Mouse (Mus musculus) myocyte (in vitro differentiated cells): ENCODE measurements around the gene Srsf6. TPM values are rescaled to one million over a fixed set of nuclear protein-coding genes. Genes with fewer than 3 reads are reported as not detected.

Source experiments
- H3K27me3 ChIP-seq: one replicate; pipeline ENCODE4 v1.6.1; 2011; ENCODE audit not compliant: control insufficient read depth, insufficient read depth, insufficient read length
- H3K36me3 ChIP-seq: one replicate; pipeline ENCODE4 v1.6.1; 2011; ENCODE audit not compliant: control insufficient read depth, insufficient read depth
- H3K4me2 ChIP-seq: one replicate; pipeline ENCODE4 v1.6.1; 2011; ENCODE audit warnings: low read depth, control low read depth
- H3K4me3 ChIP-seq: one replicate; pipeline ENCODE4 v1.5.1; 2011; ENCODE audit warnings: mild to moderate bottlenecking, control low read depth, moderate library complexity
- H3K79me2 ChIP-seq: one replicate; pipeline ENCODE4 v1.6.1; 2011; ENCODE audit not compliant: control insufficient read depth, insufficient read depth
- H3ac ChIP-seq: one replicate; pipeline ENCODE4 v1.6.1; 2011; ENCODE audit not compliant: control insufficient read depth, insufficient read length
- CEBPB ChIP-seq: IDR thresholded peaks from 2 replicates; pipeline ENCODE4 v1.6.1; 2011; ENCODE audit warnings: mild to moderate bottlenecking, moderate library complexity; ENCODE audit not compliant: poor library complexity, insufficient read depth, severe bottlenecking
- E2F4 ChIP-seq: IDR thresholded peaks from one replicate; pipeline ENCODE4 v1.6.1; 2011; ENCODE audit warnings: mild to moderate bottlenecking, control low read depth, moderate library complexity; ENCODE audit not compliant: insufficient read depth
- MAX ChIP-seq: IDR thresholded peaks from one replicate; pipeline ENCODE4 v1.6.1; 2011; ENCODE audit warnings: low read depth, mild to moderate bottlenecking, control low read depth
- MYOD1 ChIP-seq, 3 experiments: IDR thresholded peaks; one replicate each; pipeline ENCODE4 v1.6.1; 2011; ENCODE audit warnings: control low read depth in 2 of 3, low read depth in 2 of 3, mild to moderate bottlenecking in 2 of 3, moderate library complexity in 1 of 3; ENCODE audit not compliant: insufficient read length in 2 of 3, control insufficient read depth in 1 of 3
- MYOG ChIP-seq, 3 experiments: IDR thresholded peaks; one replicate each; pipeline ENCODE4 v1.6.1; 2011; ENCODE audit warnings: control low read depth in 2 of 3, low read depth in 2 of 3, mild to moderate bottlenecking in 2 of 3; ENCODE audit not compliant: insufficient read length in 2 of 3, control insufficient read depth in 1 of 3, insufficient read depth in 1 of 3
- POLR2A ChIP-seq: IDR thresholded peaks from one replicate; pipeline ENCODE4 v1.6.1; 2011; ENCODE audit warnings: low read depth, mild to moderate bottlenecking, control low read depth, moderate library complexity; ENCODE audit not compliant: insufficient read length
- POLR2AphosphoS2 ChIP-seq: IDR thresholded peaks from one replicate; pipeline ENCODE4 v1.6.1; 2011; ENCODE audit warnings: low read depth, control low read depth; ENCODE audit not compliant: insufficient read length
- REST ChIP-seq: IDR thresholded peaks from one replicate; pipeline ENCODE4 v1.6.1; 2011; ENCODE audit warnings: mild to moderate bottlenecking, control low read depth, moderate library complexity; ENCODE audit not compliant: insufficient read depth, insufficient read length
- SRF ChIP-seq: IDR thresholded peaks from one replicate; pipeline ENCODE4 v1.6.1; 2011; ENCODE audit warnings: low read depth; ENCODE audit not compliant: control insufficient read depth, insufficient read length
- TCF12 ChIP-seq: IDR thresholded peaks from one replicate; pipeline ENCODE4 v1.6.1; 2011; ENCODE audit warnings: mild to moderate bottlenecking, control low read depth; ENCODE audit not compliant: poor library complexity, insufficient read depth, severe bottlenecking
- TCF3 ChIP-seq: IDR thresholded peaks from one replicate; pipeline ENCODE4 v1.6.1; 2011; ENCODE audit warnings: low read depth, control low read depth; ENCODE audit not compliant: insufficient read length
- USF1 ChIP-seq: IDR thresholded peaks from one replicate; pipeline ENCODE4 v1.6.1; 2011; ENCODE audit warnings: low read depth, mild to moderate bottlenecking, control low read depth, moderate library complexity
- polyA plus RNA-seq: library from polyadenylated mRNA; unstranded; fragments of >200 nt; fragmentation: generic; extraction: Trizol; gene quantifications from one replicate; pipeline ENCODE4 v1.2.1, GENCODE M21; 2012; ENCODE audit warnings: missing spikeins

The Srsf6 gene
- polyA plus RNA-seq, 1 experiment, result 61.5 TPM

- TF ChIP-seq REST, result no peak
- no peak for TF ChIP-seq E2F4
- TF ChIP-seq POLR2AphosphoS2, result no peak
- TF ChIP-seq CEBPB, result no peak
- TF ChIP-seq TCF3, result no peak
- no peak for TF ChIP-seq MYOD1 (IDR thresholded peaks at IDR 0.05; ENCODE audit: control insufficient read depth in 1 of 3, insufficient read length in 2 of 3, low read depth in 2 of 3)
- TF ChIP-seq SRF, result no peak
- no peak for TF ChIP-seq TCF12
- no peak for TF ChIP-seq MYOG (IDR thresholded peaks at IDR 0.05; ENCODE audit: control insufficient read depth in 1 of 3, insufficient read depth in 1 of 3, insufficient read length in 2 of 3, low read depth in 2 of 3)
- TF ChIP-seq USF1, result no peak
- Histone ChIP-seq H3K27me3 (no peaks in the 10 kb centered on the region), H3K4me3 (no peak overlapping the region), H3K36me3 (no peaks in the 10 kb centered on the region), H3K4me2 (no peak overlapping the region), H3ac (no peak overlapping the region), H3K79me2 (no peaks in the 10 kb centered on the region)
These were observed 16.4 kb downstream of the Srsf6 start for GRCm38 (mm10) chr2:162947736-162948135.

GRCm38 (mm10) chr2:162948221-162948620 lies 16.9 kb downstream of the Srsf6 start:
- H3ac ChIP-seq, result no peak overlapping the region
- H3K4me3 ChIP-seq, result no peak overlapping the region
- TF ChIP-seq SRF, result no peak
- no peak for TF ChIP-seq MAX
- no peak for TF ChIP-seq REST
- TF ChIP-seq MYOD1 (IDR thresholded peaks at IDR 0.05; ENCODE audit: control insufficient read depth in 1 of 3, insufficient read length in 2 of 3, low read depth in 2 of 3), result no peak
- TF ChIP-seq TCF12, result no peak
- TF ChIP-seq POLR2A, result no peak
- TF ChIP-seq TCF3, result no peak
- TF ChIP-seq USF1, result no peak
- TF ChIP-seq CEBPB, result no peak
- no peak for TF ChIP-seq POLR2AphosphoS2
- no peak for TF ChIP-seq MYOG (IDR thresholded peaks at IDR 0.05; ENCODE audit: control insufficient read depth in 1 of 3, insufficient read depth in 1 of 3, insufficient read length in 2 of 3, low read depth in 2 of 3)
- no peak for TF ChIP-seq E2F4

DNA sequence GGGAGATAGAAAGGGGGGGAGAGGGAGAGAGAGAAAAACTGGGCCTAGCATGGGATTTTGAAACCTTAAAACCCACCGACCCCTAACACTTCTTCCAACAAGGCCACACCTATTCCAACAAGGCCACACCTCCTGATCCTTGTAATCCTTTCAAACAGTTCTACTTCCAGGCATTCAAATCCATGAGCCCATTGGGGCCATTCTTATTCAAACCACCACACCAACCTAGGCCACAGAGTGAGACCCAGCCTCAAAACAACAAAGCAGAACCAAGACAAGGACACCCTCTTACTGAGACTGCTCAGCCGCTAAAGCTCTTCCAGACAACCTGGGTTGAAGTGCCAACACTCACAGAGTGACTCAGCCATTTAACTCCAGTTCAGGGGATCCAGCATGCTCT lies 19.4 kb downstream of the Srsf6 start:
- Histone ChIP-seq H3K79me2 (no peaks in the 10 kb centered on the region), H3K4me2 (no peak overlapping the region), H3K36me3 (no peaks in the 10 kb centered on the region), H3K27me3 (no peaks in the 10 kb centered on the region), H3ac (no peak overlapping the region), H3K4me3 (no peak overlapping the region)
- TF ChIP-seq TCF12 (no peak), TCF3 (no peak), MAX (no peak), SRF (no peak), MYOD1 (IDR thresholded peaks at IDR 0.05; ENCODE audit: control insufficient read depth in 1 of 3, insufficient read length in 2 of 3, low read depth in 2 of 3) (no peak), USF1 (no peak), CEBPB (no peak), MYOG (IDR thresholded peaks at IDR 0.05; ENCODE audit: control insufficient read depth in 1 of 3, insufficient read depth in 1 of 3, insufficient read length in 2 of 3, low read depth in 2 of 3) (no peak), REST (no peak), POLR2A (no peak), POLR2AphosphoS2 (no peak), E2F4 (no peak)

More at GRCm38 (mm10) chr2:162948221-162948620, 16.9 kb downstream of the Srsf6 start:
- Histone ChIP-seq H3K4me2 (no peak overlapping the region), H3K27me3 (no peaks in the 10 kb centered on the region), H3K36me3 (no peaks in the 10 kb centered on the region), H3K79me2 (no peaks in the 10 kb centered on the region)

- H3K4me3 ChIP-seq, result no peak overlapping the region
- no peaks in the 10 kb centered on the region for H3K79me2 ChIP-seq
- no peak overlapping the region for H3K4me2 ChIP-seq
- TF ChIP-seq USF1, result no peak
- TF ChIP-seq MYOD1 (IDR thresholded peaks at IDR 0.05; ENCODE audit: control insufficient read depth in 1 of 3, insufficient read length in 2 of 3, low read depth in 2 of 3), result no peak
- TF ChIP-seq CEBPB, result no peak
- no peak for TF ChIP-seq POLR2AphosphoS2
- no peak for TF ChIP-seq MAX
- no peak for TF ChIP-seq TCF12
- TF ChIP-seq SRF, result no peak
- no peak for TF ChIP-seq E2F4
- TF ChIP-seq REST, result no peak
- TF ChIP-seq MYOG (IDR thresholded peaks at IDR 0.05; ENCODE audit: control insufficient read depth in 1 of 3, insufficient read depth in 1 of 3, insufficient read length in 2 of 3, low read depth in 2 of 3), result no peak
- no peak for TF ChIP-seq POLR2A
- no peak for TF ChIP-seq TCF3
- no peaks in the 10 kb centered on the region for H3K36me3 ChIP-seq
- H3ac ChIP-seq, result no peak overlapping the region
- no peaks in the 10 kb centered on the region for H3K27me3 ChIP-seq
These were observed 25.5 kb downstream of the Srsf6 start for GRCm38 (mm10) chr2:162956843-162957242.
